Mouse (Mus musculus) urinary bladder, postnatal 25 days (tissue): ENCODE results near the gene Olfr550.
"Not testable (repeated sequence)": the region's sequence is repeated elsewhere in the genome, so short reads cannot be mapped to it uniquely, and the experiment has no call there.

Experiments
- DNase-seq: peaks from one replicate; pipeline ENCODE4 v3.0.0; 2022; ENCODE audit warnings: low spot score

Olfr550 gene

DNA sequence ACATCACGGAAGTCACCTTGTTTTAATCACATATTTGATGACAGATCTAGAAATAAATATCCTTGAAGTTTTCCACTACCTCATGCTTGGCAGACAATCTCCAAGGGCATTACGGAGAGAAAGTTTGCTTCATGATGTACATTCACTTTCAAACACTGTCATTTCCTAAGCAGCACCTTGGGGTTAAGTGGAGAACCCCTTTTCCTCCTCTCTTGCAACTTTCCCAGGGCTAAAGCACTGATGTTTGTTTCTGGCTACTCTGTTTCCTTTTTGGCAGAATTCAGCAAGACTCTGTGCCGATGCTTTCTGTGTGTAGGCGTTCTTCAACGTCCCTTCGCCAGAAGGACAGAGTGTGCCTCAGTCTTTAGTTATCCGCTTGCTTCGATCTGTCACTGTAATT lies at the start of gene Olfr550:
TSS of gene Olfr550 (plus strand) at position 301 of the 400 bp plus-strand sequence.
- DNase-seq: no peak

DNA sequence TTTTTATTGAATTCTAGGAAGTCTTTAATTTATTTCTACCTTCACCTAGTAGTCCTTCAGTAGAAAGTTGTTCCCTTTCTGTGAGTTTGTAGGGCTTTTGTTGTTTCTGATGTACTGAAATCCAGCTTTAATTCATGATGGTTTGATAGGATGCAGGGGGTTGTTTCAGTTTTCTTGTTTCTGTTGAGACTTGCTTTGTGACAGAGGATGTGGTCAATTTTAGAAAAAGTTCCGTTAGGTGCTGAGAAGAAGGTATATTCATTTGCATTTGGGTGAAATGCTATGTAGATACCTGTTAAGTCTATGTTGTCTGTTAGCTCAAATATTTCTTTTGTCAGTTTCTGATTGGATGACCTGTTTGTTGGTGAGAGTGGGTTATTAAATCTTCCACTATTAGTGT lies 42.2 kb upstream of the Olfr550 start:
- no peak for DNase-seq

DNA sequence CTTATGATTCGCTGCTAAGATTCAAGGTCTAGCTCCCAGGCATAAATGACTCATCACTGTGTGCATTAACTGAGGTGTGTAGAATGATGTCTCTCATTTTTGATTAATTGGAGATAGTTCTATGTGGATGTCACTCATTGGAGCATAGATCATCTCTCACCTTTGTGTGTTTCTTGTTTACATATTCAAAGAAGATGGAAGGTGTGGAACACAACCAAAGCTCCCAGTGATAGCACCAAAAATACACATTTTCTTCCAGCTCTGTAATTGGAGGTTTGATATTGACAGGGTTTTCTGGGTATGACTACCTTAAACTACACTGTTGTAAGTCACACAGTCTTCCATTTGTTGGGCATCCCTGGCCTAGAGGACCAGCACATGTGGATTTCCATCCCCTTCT lies 36.8 kb upstream of the Olfr550 start, which contains the start of gene Olfr547:
TSS of gene Olfr547 (plus strand) at position 301 of the 400 bp plus-strand sequence.
- DNase-seq: no peak

DNA sequence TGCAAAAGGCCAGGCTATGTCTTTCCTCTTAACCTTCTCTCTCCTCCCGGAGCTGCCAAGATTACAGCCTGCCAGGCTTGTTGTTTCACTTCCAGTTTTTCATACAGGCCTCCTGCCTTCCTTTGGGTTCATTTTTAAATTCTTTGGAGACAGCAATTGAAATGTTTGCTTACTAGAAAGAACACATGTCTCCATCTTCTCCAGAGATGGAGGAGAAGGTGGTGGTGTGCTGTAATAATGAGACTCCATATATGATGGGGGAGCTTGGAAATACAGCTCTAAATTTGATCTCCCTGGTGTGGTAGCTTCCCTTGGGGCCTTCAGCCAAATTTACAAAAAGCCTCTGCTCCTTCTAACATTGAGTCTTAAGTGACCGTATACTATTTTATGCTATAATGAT lies 30.6 kb upstream of the Olfr550 start, which contains the start of gene Olfr548-ps1:
TSS of gene Olfr548-ps1 (plus strand) at position 301 of the 400 bp plus-strand sequence.
- no peak for DNase-seq

DNA sequence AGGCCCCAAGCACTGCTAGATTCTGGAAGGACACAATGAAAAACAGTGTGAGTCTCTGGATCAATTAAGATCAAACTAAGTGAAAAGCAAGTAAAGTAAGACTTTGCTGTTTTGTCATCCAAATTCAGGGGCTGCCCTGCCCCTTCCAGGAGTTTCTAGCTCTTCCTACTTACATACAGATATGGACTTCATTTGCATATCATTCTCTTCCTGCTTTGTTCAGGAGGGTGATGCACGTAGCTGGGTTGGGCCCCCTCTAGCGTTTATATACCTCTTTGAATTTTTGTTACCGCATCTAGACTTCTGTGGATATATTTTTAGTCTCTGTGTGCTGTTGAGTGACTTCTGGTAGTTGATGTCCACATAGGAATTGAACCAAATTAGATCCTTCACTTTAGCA lies 30.0 kb upstream of the Olfr550 start:
- DNase-seq: no peak

DNA sequence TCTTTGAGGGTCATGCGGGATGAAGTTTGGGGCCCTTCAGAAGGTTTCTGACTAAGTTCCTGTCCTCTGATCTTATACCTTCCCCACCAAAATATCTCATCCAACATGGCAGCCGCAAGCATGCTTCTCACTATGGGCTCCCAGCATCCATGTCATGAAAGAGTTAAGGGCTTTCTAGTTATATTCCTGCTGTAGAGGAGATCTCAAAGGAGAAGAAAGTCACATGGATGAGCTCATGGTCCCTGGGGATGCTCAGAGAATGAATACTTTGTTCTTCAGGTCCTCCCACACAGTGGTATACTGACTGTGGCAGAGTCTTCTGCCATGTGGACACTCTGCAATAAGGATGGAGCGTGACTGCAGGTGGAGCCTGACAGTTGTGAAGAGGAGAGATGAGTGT lies 21.7 kb upstream of the Olfr550 start, which contains the start of gene Olfr549:
TSS of gene Olfr549 (plus strand) at position 301 of the 400 bp plus-strand sequence.
- no peak for DNase-seq

DNA sequence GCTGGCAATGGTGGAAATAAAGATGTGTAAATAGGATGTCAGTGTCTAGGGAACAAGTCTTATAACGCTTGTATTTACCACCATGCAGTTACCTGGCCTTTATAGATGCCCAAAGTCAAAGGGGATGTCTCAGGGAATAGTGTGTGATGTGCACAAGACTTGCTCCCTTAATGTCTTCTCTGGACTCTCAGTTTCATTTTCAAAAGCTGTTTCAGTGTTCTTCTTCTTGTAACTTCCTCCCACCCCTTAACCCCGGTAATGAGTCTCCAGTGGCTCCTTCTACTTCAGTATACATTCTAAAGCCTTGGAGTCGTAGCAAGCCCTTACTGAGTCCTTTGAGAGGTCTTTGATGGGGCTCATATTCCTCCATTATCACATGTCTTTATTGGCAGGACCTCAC lies 18.0 kb upstream of the Olfr550 start:
- no peak for DNase-seq

DNA sequence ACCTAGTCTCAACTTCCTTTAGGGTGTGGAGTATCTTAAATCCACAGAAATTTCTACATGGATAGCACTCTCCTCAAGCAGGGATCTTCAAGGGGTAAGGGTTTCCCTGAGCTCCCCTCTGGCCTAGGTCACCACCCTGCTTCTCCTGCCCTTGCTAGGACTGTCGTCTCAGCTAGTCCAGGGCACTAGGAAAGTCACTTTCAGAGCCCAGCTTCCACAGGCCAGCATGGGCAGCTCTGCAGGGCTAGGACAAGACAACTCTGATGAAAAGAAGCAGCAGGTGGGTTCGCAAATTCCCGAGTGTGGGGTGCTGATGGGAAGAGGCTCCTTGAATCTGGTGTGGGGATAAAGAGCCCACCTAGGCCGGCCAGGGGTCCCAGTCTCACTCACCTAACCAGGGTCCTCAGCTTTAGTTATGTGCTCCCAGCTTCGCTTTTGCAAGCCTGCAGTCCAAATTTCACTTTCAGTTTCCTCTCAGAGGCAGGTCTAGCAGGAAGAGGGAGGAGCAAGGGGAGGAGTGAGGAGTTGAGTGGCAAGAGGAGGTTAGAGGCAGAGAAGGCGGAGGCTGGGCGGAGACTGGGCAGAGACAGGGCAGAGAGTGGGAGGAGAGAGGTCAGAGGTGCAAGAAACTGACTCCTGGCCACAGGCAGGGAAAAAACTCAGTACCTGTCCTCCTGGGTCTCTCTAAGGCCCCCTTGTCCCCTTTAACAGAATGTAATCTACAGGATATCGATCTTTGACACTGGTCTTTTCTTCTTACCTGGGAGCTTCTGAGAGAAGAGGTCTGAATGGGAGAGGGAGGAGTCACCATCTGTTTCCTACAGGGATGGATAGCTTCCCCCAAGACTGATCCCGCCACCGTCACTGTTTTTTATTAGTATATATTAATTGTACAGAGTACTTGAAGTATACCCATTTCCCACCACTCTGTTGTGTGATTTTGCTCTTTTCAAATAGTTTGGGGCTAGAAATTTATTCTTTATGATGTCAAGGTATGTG lies 5.9 kb upstream of the Olfr550 start, which contains the start of gene Trim21:
TSS of gene Trim21 (minus strand) at position 488 of the 999 bp plus-strand sequence.
- DNase-seq: peak; percentile 78

DNA sequence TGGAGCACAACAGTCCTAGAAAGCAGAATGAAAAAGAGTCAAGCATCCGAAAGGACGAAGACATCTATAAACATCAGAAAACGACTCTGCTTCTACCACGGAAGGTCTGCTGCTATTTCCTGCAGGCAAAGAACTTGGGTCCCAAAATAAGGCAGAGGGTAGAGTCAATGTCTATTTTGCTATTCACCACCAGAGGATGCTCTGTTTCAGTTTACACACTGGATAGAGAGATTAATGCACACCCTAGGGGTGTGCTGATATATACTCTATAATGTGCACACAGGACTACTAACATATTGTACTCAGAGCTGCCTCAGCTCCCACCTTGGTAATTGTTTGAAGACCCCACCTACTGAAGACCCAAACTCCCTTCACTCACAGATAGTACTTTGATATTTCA lies 5.0 kb upstream of the Olfr550 start:
- no peak for DNase-seq

DNA sequence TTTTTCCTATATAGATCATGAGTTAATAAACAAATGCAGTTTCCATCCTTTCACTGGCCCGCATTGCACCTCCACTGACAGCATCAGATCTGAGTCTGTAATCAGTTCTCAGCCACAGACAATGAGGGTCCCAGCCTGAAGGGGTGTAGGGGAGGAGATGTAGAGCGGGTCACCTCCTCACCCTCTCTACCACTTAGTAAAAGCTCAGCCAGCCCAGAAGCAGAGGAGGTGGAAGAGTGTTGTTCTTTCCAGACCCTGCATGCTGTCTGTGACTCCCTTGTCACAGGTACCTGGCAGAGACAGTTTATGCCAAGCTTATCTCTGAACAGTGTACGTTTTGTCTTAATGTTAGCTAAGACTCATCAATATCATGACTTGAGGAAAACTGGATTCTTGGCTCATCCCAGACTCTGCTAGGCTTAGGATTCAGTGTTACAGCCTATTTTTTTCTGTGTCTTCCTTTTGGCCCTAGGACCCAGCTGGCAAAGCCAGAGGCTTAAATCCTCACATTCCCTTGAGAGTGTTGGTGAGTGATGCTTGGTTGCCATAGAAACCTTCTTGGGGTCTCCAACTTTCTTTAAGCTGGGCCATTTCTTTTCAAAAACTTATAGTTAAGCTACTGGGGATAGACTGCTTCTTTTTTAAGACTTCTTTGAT lies 2.1 kb downstream of the Olfr550 start:
- no peak for DNase-seq

DNA sequence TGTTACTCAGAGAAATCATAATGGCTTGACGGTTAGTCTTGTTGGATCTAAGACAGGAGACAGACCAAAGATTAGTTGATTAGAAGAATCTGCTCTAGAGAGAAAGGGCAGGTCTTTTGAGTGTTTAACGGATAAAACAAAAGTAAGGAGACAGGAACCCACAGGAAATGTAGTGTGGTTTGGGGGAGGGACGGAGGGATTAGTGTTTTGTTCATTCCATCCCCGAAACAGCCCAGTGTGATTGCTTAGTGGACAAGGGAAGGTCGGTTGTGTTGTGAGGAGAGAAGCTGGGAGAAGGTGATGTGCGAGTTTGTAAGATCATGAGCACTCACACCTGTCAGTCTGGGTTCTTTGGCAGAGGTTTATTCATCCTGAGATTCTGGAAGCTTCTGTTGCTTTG lies 4.8 kb downstream of the Olfr550 start:
- no peak for DNase-seq

DNA sequence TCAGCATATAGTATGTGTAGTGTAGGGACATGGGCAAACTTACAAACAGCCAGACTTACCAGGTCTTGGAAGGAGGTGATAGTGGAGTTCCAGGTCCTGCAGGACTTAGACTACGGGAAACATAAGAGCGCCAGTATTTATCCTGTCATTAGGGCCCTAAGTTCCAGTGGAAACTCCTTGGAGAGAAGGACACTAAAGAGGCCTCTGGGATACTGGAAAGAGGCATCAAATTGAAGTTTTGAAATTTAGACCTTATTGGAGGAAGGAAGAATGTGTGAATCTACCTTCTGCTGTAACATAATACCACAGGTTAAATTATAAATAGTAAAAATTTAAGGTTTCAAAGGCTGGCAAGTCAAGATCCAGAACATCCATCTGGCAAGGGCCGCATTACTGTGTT lies 20.5 kb downstream of the Olfr550 start, which contains the start of gene Olfr551:
TSS of gene Olfr551 (minus strand) at position 101 of the 400 bp plus-strand sequence.
- DNase-seq: no peak

DNA sequence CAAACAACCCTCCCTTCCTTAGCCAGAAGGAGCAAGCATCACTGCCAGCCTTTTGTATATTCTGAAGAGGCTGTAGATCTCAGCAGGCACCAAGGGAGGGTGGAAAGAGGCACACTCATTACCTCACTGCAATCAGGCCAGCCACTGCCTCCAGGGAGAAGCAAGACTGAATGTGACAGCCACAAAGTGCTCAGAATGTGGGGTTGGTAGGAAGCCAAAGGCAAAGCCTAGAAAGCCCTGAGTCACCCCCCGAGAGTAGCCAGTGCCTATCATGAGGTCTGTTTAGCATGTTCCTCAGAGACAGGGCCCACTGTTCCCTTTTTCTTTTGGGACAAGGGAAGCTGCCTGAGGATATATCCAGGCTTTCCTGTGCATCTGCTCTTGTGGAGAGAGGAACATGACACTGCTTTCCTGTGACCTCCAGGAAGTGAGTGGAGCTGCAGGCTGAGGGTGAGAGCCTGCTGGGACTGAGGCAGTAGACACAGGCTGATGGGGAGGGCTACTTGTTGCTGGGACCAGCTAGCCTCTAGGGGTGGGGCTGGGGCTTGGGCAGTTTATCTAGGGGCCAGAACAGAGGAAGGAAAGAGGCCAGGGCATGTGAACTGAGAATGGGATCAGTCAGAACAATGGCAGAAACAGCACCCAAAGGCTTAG lies 26.3 kb downstream of the Olfr550 start, which contains the start of gene Olfr552:
TSS of gene Olfr552 (plus strand) at position 393 of the 654 bp plus-strand sequence.
- no peak for DNase-seq

DNA sequence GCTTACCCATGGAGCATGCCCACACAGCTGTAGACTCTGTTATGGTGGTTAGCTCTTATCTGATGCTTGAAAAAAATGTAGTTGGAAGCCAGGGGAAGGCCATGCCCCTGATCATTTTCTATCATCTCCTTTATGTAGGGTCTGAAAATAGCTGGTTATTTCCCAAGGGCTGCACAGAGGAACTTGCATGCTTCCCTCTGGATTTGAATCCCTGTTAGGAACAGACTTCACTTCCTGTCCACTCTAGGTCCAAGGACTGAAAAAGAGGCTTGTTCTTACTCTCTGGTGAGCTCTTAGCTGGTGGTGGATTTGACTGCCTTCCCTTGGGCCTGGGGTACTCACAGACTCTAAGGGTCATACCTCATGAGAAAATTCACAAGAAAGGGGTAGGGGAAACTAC lies 46.9 kb downstream of the Olfr550 start, which contains the start of gene Olfr553:
TSS of gene Olfr553 (minus strand) at position 101 of the 400 bp plus-strand sequence.
- DNase-seq: no peak

DNA sequence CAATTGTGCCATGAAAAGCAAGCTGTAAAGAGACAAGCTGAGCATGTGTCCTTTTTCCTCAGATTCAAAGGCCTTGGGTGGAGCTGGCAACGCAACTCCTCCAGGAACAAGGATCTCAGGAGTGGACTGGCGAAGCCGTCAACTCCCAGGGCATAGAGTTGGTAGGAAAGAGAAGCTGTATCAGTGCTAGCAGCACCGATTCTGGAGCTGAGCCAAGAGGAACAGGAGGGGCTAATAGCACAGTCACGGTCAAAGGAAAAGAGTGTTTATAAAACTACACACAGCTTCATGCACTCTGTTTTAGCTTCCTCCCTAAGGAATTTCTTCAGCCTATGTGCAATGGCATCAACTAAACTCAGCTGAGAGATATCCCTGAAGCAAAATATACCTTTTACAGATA lies 48.4 kb downstream of the Olfr550 start:
- DNase-seq: no peak

DNA sequence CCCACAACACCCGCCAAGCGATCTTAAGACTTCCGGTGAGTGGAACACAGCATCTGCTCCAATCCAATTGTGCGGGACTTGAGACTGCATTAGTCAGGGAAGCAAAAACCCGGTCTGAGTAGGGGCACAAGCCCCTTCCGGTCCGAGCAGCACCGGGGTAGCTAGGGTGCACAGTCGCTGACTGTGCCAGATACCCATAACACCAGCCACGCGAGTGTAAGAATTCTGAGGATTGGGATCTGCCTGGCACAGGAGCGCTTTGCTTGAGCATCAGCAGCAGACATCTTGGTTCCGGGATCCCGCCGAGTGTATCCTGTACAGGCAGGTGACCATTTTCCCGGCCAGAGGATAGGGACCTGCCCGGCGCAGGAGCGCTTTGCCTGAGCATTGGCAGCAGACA lies 49.1 kb downstream of the Olfr550 start:
- not testable (repeated sequence) for DNase-seq
